Mouse (Mus musculus) yolk sac, embryonic 10.5 days (tissue): ENCODE measurements around the gene Cpsf6.

Experiments used
- DNase-seq: peaks from one replicate; pipeline ENCODE4 v3.0.0-alpha.2; 2017; ENCODE audit warnings: low spot score

Gene Cpsf6

DNA sequence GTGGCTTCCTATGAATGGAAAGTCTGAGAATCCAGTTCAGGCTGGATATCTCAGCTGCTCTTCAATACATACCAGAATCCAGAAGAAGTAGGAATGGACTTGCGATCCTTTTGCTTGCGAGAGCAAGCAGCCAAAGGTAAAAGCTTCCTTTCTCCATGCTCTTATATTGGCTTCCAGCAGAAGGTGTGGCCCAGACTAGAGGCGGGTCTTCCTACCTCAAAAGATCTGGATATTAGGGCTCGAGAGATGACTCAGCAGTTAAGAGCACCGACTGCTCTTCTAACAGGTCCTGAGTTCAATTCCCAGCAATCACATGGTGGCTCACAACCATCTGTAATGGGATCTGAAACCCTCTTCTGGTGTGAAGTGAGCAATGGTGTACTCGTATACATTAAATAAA lies at the start of gene Cpsf6:
Gene Cpsf6, minus strand, starts transcription at position 108 of the 400 bp plus-strand sequence.
- DNase-seq, result no peak

- DNase-seq, result no peak
These were observed 46.8 kb upstream of the Cpsf6 start for GRCm38 (mm10) chr10:117426615-117426969.

DNA sequence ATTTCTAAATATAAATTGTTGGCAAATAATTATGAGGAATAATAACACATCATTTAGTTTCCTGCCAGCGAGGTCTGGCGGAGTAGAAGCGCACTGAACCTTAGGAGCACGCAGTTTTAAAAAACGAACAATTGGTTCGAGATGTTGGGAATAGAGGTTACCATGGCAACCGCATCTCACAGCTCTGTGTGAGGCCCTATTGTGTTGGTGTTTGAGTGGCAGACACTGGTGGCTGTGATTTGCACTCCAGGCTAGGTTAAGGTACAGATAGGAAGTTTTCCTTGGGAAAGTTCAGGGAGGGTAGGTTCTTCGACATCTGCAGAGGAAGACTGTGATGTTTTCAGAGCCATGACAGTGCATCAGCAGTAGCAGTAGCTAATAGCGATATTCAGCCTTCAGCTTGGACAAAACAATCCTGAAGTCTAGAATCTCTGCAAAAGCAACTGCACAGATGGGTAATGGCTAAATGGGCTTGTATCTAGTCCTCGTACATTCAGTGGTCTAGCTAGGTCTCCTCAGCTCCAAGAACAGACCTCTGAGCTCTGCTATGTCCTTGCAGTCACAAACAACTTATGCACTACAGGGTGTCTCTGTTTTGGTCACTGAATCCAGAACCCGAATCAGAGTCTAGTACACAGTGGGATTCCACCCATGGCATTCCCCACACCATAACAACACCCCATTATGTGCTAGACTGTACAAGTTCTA lies 46.2 kb upstream of the Cpsf6 start:
- no peak for DNase-seq

GRCm38 (mm10) chr10:117425013-117425412 lies 45.2 kb upstream of the Cpsf6 start:
- no peak for DNase-seq

- DNase-seq, result no peak
These were observed 44.5 kb upstream of the Cpsf6 start for GRCm38 (mm10) chr10:117424146-117424905.

DNA sequence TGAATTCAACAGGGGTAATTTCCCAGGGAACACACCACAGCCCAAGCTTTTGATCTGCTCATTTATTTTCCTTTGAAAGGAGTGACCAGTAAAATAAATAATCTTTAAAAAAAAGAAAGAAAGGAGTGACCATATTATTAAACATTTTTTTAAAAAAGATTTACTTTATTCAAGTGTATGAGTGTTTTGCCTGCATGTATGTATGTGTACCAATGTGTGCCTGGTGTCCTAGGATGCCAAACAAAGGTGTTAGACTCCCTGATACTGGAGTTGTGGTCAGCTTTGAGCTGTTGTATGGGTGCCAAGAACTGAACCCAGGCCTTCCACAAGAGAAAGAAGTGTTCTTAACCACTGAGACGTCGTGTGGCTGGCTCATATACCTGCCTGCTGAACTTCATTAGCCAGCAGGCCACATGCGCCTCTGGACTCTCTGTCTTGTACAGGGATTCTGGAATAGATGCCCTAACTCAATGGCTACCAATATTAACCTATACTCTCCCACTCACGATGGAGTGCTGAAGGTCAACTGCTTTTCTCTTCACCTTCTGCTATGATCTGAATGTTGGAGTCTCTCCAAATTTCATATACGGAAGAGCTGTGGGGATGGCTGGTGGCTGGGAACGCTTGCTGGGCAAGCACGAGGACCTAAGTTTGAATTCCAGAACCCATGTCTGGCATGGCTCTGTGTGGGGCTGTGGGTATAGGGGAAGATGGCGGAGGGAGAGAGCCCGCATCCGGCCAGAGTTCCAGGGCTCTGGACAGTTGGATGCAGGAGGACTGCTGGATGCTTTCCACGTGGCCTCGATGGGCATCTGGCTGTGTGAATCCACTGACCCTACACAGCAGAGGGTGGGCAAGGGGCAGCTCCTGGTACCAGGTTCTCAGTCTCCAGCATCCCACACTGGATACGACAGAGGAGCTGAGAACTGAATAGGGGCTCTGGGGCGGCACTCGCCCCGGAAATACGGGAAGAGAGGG lies 43.5 kb upstream of the Cpsf6 start:
- DNase-seq, result no peak

GRCm38 (mm10) chr10:117422174-117422808 lies 42.5 kb upstream of the Cpsf6 start:
- DNase-seq, result no peak

- DNase-seq, result no peak
These were observed 41.7 kb upstream of the Cpsf6 start for GRCm38 (mm10) chr10:117421283-117422107.

DNA sequence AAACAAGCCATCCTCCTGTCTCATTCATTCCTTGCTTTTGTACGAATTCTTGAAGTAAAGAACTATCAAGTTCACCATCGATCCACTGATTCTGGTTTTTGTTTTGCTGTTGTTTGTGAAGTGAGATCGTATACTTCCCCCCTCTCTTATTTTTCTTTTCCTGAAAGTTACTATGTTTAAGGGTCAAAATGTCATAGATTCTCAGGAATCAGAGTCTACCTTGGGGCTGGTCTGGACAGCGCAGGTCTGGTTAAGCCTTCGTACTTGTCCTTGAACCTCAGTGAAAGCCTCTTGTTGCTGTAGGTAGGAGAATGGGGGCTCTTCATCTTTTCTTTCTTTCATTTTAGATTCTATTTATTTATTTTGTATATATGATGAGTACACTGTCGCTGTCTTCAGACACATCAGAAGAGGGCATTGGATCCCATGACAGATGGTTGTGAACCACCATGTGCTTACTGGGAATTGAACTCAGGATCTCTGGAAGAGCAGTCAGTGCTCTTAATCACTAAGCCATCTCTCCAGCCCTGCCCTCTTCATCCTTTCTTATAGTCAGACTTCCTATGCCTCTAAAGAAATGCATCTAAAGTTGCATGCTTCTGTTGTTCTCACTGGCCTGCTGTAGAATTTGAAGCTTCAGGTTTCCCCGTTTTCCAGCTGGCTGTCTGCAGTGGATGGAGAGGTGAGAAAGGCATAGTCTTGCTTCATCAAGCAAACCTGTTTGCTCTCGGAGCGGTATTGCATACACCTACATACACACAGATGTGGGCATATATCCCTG lies 40.9 kb upstream of the Cpsf6 start:
- no peak for DNase-seq

DNA sequence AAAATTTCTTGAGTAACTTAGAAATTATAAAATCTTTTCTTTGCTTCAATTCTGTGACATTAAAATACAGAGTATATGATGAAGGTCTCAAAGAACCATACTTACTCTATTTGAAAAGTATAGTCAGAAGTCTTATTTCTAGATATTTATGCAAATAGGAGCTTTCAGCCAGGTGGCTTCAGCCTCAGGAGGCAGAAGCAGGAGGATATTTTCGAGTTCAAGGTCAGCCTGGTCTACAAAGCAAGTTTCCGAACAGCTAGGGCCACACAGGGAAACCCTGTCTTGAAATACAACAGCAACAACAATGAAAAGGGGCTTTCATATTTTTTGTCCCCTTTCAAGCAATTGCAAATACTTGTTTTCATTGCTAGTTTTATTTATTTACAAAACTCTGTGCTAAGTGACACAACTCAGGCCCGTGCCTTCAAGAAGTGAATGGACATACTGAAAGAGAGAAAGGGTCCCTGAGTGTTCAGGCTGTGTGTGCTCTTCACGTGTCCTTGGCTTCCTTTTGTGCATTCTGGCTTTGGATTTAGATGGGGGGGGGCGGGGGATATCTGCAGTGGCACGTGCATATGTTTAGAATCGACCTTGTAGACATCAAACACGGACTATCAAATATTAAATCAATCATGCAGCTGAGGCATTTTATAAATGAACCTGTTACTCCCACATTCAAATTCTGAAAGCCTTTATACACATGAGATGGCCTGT lies 39.9 kb upstream of the Cpsf6 start:
- DNase-seq, result no peak

DNA sequence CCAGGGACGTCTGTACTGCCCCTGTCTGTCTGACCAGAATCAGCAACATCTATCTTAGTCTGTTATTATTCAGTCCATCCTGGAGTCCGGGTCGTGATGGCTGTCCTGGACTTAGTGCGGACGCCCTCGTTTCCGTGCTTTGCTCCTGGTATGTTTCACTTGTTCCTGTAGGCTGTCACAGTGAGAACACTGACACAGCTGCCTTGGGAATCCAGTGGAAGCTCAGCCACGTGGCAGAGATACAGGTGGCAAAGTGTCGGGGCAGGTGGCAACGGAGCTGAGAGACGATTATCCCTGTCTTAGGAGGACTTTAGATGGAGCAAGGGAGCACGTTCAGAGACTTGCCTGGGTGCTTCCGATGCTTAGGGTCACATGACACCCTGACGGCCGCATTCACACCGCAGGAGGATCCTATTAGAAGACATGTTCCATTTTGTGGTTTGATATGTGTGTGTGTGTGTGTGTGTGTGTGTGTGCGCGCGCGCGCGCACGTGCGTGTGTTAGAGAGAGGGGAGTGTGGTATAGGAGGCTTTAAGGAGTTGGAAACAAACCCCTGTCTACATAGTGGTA lies 38.9 kb upstream of the Cpsf6 start:
- DNase-seq, result no peak

DNA sequence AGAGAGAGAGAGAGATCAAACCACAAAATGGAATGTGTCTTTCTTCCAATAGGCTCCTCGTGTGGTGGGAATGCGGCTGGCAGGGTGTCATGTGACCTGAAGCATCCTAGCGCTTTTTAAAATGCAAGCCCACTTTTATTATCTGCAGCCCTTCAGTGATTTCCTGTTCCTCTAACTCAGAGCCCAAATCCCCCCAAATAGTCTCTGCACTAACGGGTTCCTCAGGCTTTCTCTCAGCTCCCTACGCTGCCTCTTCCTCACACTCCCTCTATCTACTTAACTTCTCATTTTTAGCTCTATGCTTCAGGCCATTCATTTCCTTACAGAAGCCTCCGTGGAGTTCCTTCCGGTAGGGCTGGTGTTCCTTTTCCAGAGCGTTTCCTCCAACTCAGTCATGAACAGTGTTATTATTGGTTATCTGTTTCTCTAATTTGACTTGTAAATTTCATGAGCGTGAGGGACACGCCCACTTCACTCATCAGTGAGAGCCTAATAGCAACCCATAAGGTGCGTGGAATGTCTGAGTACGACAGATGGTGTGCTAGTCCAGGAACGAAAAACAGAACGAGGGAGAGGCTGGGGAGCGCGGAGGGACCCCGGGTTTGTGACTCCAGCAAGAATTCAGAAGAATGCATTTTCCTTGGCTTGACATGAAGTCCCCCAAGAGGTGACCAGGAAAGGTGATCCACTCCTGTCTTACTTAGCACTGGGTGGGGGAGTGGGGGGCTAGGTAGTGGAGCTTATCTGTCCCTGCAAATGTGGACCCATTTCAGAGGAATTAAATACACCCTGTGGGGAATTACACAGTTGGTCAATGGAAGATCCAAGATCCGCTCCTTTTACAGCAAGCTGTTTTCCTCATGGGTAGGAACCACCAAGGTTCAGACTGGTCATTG lies 38.2 kb upstream of the Cpsf6 start:
- no peak for DNase-seq

DNA sequence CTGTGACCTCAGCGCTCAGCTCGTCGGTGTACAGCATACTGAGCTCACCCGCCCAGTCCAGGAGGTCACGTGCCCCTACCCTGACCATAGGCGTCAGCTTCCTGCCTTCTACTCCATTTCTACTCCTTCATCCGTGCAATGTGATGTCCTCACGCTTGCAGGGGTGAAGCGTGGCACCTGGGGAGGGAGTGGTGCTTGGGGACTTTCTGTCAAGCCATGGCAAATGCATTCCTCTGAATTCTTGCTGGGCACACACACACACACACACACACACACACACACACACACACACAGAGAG lies 37.6 kb upstream of the Cpsf6 start:
- no peak for DNase-seq

GRCm38 (mm10) chr10:117416636-117417469 lies 37.0 kb upstream of the Cpsf6 start:
- DNase-seq, result no peak

GRCm38 (mm10) chr10:117416095-117416494 lies 36.3 kb upstream of the Cpsf6 start:
- DNase-seq, result no peak

GRCm38 (mm10) chr10:117415364-117416057 lies 35.7 kb upstream of the Cpsf6 start:
- DNase-seq, result no peak

DNA sequence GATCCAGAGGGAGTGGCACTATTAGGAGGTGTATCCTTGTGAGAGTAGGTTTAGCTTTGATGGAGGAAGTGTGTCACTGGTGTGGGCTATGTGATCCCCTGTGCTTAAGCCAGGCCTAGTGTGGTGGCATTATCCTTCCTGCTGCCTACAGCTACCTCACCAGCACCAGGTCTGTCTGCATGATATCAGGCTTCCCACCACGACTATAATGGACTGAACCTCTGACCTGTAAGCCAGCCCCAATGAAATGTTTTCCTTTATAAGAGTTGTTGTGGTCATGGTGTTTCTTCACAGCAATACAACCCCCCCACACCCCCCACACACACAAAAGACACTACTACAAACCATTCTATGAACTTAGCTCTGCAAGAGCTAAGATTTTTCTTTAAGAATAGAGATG lies 34.9 kb upstream of the Cpsf6 start:
- DNase-seq, result no peak
